Mouse (Mus musculus): ENCODE measurements around the gene Hist1h4m.
"Not testable (repeated sequence)": the region's sequence is repeated elsewhere in the genome, so short reads cannot be mapped to it uniquely, and the experiment has no call there.

Hist1h4m gene

DNA sequence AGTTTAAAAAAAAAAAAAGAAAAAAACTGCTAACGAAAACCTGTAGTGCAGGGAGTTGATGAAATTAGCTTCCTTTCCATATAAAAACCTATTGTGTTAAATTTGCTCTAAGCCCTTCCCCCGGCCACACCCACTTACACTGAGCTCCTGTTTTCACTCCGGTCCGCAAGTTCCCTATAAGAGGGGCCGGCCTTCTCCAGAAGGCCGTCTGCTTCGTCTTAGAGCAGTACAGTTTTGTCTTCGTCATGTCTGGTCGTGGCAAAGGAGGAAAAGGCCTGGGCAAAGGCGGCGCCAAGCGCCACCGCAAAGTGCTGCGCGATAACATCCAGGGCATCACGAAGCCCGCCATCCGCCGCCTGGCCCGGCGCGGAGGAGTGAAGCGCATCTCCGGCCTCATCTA, at the start of gene Hist1h4m:
TSS of gene Hist1h4m (plus strand) at position 208 of the 400 bp plus-strand sequence.
- peak; percentile 44 for DNase-seq

- peak; percentile 77 for DNase-seq
These were observed 32.5 kb upstream of the Hist1h4m start for GRCm38 (mm10) chr13:21778814-21779766.

DNA sequence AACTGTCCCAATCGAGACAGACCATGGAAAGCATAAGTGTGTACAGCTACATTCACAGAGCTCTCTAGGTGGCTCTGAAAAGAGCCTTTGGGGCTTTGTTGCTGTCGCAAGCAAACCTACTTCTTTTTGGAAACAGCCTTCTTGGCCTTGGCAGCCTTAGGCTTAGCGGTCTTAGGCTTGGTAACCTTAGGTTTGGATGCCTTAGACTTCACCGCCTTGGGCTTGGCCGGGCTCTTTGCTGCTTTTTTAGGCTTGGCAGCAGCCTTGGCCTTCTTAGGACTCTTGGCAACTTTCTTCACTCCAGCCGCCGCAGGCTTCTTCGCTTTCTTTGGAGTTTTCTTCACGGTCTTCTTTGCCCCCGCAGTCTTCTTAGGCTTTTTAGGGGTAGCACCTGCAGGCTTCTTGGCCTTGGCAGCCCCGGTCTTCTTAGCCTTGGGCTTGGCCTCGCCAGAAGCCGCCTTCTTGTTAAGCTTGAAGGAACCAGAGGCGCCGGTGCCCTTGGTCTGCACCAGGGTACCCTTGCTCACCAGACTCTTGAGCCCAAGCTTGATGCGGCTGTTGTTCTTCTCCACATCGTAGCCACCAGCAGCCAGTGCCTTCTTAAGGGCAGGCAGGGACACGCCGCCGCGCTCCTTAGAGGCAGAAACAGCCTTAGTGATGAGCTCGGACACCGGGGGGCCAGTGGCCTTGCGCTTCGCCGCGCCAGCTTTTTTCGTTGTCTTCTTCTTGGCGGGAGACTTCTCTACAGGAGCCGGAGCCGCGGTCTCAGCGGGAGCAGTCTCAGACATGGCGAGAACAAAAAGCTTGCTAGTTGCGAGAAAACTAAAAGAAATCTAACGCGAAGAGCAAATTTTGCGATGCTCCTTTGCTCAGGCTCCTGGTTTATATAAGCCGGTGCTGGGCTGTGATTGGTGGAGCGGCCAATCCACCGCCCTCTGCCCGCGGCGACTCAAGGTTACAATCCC, 31.5 kb upstream of the Hist1h4m start, which contains the start of gene Hist1h1b:
TSS of gene Hist1h1b (minus strand) at position 859 of the 965 bp plus-strand sequence.
- peak; percentile 61 for DNase-seq

- DNase-seq: no peak
These were observed 30.5 kb upstream of the Hist1h4m start for GRCm38 (mm10) chr13:21781021-21781555.

GRCm38 (mm10) chr13:21781639-21782038, 29.9 kb upstream of the Hist1h4m start:
- no peak for DNase-seq

DNA sequence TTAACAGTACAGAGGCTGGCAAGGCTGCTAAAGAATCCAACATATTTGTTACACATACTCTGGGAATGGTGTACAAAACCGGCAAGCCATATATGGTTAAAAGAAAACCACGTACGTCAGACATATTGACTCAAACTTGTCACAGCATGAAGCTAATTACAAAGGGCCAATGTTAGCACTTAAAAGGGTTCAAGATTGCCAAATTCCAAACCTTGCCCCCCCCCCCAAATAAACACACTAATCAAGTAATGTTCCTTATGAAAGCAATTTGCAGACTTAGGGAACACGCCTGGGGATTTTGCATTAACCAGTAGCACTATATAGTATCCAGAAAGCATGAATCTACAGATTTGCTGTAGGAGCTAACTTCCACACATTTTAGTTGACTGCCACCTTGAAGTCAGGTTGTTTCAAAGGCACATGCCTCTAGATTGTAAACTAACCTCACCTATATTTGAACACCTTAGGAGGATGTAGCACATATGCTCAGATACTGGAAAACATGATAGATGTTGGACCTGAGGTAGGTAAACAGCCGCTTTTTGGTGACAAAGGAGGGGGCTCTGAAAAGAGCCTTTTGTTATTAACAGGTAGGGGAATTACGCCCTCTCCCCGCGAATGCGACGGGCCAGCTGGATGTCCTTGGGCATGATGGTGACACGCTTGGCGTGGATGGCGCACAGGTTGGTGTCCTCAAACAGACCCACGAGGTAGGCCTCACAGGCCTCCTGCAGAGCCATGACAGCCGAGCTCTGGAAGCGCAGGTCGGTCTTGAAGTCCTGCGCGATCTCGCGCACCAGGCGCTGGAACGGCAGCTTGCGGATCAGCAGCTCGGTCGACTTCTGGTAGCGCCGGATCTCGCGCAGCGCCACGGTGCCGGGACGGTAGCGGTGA, 28.9 kb upstream of the Hist1h4m start:
- not testable (repeated sequence) for DNase-seq

GRCm38 (mm10) chr13:21783255-21783617, 28.3 kb upstream of the Hist1h4m start, which contains the start of gene Hist1h3i:
Hist1h3i (minus strand) TSS chr13:21783370.
- DNase-seq: peak; percentile 78

DNA sequence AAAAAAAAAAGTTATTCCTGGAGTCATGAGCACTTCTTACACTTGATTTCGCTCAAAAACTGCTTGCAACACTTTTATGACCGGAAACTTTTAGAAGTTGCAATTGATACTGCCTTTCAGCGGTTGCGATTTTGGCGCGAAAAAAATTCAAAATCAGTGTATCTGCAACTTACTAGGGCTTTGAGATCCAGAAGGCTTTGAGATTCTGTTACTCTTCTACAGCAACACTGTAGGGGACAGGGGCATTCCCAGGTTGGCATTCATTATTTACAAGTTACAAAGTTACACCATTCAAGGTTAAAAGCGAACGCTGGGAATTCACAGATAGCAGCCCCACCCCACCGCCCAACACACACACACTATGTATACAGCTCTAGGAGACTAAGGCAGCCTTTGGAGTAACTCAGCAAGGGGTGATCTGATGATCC, 27.8 kb upstream of the Hist1h4m start:
- DNase-seq: peak; percentile 29

DNA sequence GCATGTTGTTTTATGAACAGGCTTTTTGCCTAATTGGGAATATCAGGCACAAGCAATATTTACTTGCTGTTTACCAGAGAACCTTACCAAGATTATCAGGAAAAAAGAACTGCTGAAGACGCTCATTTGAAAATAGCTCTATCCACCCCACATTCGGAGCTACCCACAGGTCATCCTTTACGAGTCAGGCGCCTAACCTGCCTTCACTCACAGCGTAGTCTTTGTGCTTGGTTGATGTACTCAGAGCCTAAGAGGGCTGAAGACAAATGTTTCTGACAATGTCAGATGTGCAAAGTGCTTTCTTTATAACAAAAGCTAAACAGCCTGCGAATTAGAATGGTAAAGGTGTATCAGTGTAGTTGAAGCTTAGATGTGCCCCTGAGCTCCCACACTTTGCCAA, 27.2 kb upstream of the Hist1h4m start:
- no peak for DNase-seq

- DNase-seq: no peak
These were observed 25.2 kb upstream of the Hist1h4m start for GRCm38 (mm10) chr13:21786189-21786898.

GRCm38 (mm10) chr13:21786899-21787629, 24.5 kb upstream of the Hist1h4m start, which contains the start of the genes Hist1h2an and Hist1h2bp:
Hist1h2an (minus strand) TSS chr13:21787218.
Hist1h2bp (plus strand) TSS chr13:21787461.
- DNase-seq: peak; percentile 95

GRCm38 (mm10) chr13:21787760-21788593, 23.6 kb upstream of the Hist1h4m start:
- DNase-seq: no peak

DNA sequence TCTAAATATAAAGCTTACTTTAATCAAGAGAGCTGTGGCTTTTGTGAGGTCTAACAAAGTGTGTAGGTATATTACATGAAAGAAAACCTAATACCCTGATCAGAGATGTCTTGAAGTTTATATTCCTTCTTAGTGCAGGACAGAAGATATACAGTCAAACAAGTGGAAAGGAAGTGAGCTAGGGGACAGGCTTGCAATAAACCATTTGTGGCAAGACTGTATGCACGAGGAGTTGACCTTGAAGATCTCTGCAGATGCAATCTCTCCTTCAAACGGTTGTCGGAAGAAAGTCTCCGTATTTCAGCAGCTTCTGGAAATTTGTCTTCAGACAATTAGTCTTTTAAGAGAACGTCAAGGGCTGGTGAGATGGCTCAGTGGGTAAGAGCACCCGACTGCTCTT, 21.6 kb upstream of the Hist1h4m start:
- DNase-seq: no peak

GRCm38 (mm10) chr13:21790601-21791283, 20.8 kb upstream of the Hist1h4m start:
- DNase-seq: no peak

GRCm38 (mm10) chr13:21795584-21795983, 16.0 kb upstream of the Hist1h4m start:
- no peak for DNase-seq

- not testable (repeated sequence) for DNase-seq
These were observed 14.4 kb upstream of the Hist1h4m start for GRCm38 (mm10) chr13:21797163-21797562.

DNA sequence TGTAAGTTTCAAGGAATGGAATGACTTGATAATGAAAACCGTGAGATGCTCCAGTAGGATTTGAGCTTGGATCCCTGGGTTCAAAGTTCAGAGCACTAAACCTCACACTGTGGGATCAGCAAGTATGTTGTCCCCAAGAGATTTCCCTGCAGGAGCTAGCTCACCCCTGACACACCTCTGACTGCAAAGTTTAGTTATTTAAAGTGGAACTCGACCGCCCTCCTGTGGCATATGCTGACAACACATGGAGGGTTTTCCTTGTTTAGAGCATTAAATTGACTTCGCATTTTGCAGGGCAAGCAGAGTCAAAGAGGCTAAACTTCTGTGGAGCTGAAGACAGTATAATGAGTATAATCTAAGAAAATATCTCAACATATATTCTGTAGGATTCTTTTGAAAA, 8.5 kb upstream of the Hist1h4m start:
- DNase-seq: not testable (repeated sequence)

DNA sequence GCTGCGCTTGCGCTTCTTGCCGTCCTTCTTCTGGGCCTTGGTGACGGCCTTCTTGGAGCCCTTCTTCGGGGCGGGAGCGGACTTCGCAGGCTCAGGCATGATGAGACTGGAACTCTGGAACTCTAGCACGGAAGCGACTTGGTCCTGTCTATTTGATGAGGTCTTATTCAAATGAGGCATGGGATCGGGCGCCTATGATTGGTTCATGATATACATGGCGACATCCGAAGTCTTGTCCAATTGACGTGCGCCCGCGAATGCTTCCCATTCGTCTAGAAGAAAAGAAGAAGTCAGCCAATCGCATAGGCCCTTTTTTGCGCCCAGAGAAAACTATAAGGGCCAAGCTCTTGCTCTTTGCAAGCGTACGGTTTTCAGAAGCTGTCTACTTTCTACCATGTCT, 1.5 kb upstream of the Hist1h4m start, which contains the start of the genes Hist1h2bq and Hist1h2ao:
TSS of gene Hist1h2bq (minus strand) at position 125 of the 400 bp plus-strand sequence.
TSS of gene Hist1h2ao (plus strand) at position 393 of the 400 bp plus-strand sequence.
- DNase-seq: not testable (repeated sequence)

All from kidney, postnatal 14 days (tissue).